Comparison of ENCODE assay signal across 10 mouse cellular contexts in the genomic region with DNA sequence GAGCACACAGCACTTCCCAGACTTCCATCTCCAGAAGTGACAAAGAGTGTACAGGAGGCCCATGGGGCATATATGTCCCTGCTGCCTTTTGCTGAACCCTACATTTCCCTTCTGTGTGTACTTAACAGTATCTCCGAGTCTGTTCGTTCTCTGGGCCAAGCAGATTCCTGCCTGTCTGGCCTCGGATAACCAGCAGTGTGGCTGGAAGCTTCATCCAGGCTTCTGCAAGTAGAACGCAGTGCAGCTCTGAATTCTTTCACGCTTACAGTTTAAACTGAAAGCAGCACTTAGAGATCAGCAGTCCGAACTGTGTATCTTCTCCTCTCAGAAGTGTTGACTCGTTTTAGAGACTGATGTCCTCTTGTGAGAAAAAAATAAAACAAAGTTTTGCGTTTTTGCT. TPM values are rescaled to one million over a fixed set of nuclear protein-coding genes. Genes with fewer than 3 reads are reported as not detected.
DNase-seq lines count a peak whose midpoint lies in the region; ATAC-seq lines count a peak whose summit lies in the region.
"Had no signal": no experiment of that assay in that cellular context is flagged by ENCODE, and none has a peak within 500 bp of the region (broad histone marks: within the 10 kb centered on the region; RNA-seq: fewer than 3 reads in every experiment).

No protein-coding gene starts in this region.

- H3K4me1 ChIP-seq in brown adipose tissue, adult 24 weeks (ENCODE audit: control insufficient read depth, insufficient read depth, insufficient read length, low read length): no peaks in the 10 kb centered on the region
- H3K4me1 ChIP-seq in heart, embryonic 14.5 days (ENCODE audit: control insufficient read depth in 2 of 2, insufficient read depth in 2 of 2, low read length in 2 of 2): peaks cover 0 to 9% of the 10 kb centered on the region in 2 experiments; a peak in 2 of 4 replicates
- H3K4me1 ChIP-seq: limb, embryonic 15.5 days had no signal

- DNase-seq in frontal cortex, postnatal 36 days (ENCODE audit: low spot score in 2 of 2): no peak
- peak; percentile 24 to 41 for DNase-seq in kidney, postnatal 4 days
- no peak for DNase-seq in cerebellum, adult 11-12 months
- no peak for DNase-seq in retina, postnatal 1 day
- DNase-seq in left cerebral cortex, postnatal 25 days (ENCODE audit: low spot score in 2 of 2): no peak

- peak overlapping the region; percentile 58; the same call in 1 of the 2 replicates for H3K9ac ChIP-seq in heart, embryonic 14.5 days (ENCODE audit: low read length)
- H3K9ac ChIP-seq: limb, embryonic 15.5 days had no signal

- no peaks in the 10 kb centered on the region for H3K27me3 ChIP-seq in heart, embryonic 14.5 days (ENCODE audit: control insufficient read depth, insufficient read depth, low read length)
- H3K27me3 ChIP-seq: limb, embryonic 15.5 days had no signal

- 6% methylated on average over 8 of the region's 8 CpGs for WGBS in heart, embryonic 14.5 days

- no peak overlapping the region for H3K4me3 ChIP-seq in brown adipose tissue, adult 24 weeks (ENCODE audit: insufficient read depth, low read depth, low read length)
- 0 out of 4 replicates have a peak overlapping the region, but pooled peaks of 1 of the 2 experiments have one; percentile 0 for H3K4me3 ChIP-seq in heart, embryonic 14.5 days (ENCODE audit: control insufficient read depth in 1 of 2, insufficient read depth in 1 of 2, low read depth in 1 of 2, low read length in 2 of 2)
- H3K4me3 ChIP-seq: layer of hippocampus, adult 2 months; limb, embryonic 15.5 days had no signal

- H3K27ac ChIP-seq in brown adipose tissue, adult 24 weeks (replicated peaks; ENCODE audit: low read depth, low read length): peak overlapping the region; percentile 67
- peak overlapping the region; percentile 46 to 57 for H3K27ac ChIP-seq in heart, embryonic 14.5 days (replicated peaks in 1 of 2; ENCODE audit: control insufficient read depth in 1 of 2, insufficient read depth in 1 of 2, low read depth in 2 of 2, low read length in 2 of 2)
- H3K27ac ChIP-seq: layer of hippocampus, adult 2 months; limb, embryonic 15.5 days had no signal

- H3K4me2 ChIP-seq in heart, embryonic 14.5 days (ENCODE audit: low read length): peak overlapping the region; percentile 50
- H3K4me2 ChIP-seq: limb, embryonic 15.5 days had no signal

- ATAC-seq in frontal cortex, adult (ENCODE audit: low TSS enrichment): peak; percentile 35; the same call in 1 of the 2 replicates
- no peak for ATAC-seq in heart, embryonic 14.5 days (ENCODE audit: insufficient number of reproducible peaks, insufficient read depth, low FRiP score, low read depth)

- H3K9me3 ChIP-seq in heart, embryonic 14.5 days (ENCODE audit: control insufficient read depth, low read length): no peaks in the 10 kb centered on the region
- H3K9me3 ChIP-seq: limb, embryonic 15.5 days had no signal

- intact Hi-C loops in left cerebral cortex, postnatal 25 days (cut with DNase I): no loop called here

- no peaks in the 10 kb centered on the region for H3K36me3 ChIP-seq in heart, embryonic 14.5 days (ENCODE audit: control insufficient read depth, insufficient read depth, low read length)
- H3K36me3 ChIP-seq: limb, embryonic 15.5 days had no signal

RNA-seq across cellular contexts. Expression of gene Lekr1, which starts 7.7 kb away (rescaled TPM):
- 5.7 and 7.6 TPM in 2 replicates for polyA plus RNA-seq in brown adipose tissue, adult 24 weeks (2012; ENCODE audit: insufficient read depth, insufficient read length, missing spikeins)
- polyA plus RNA-seq in heart, embryonic 14.5 days (2014; fragmentation: Nextera tagmentation; extraction: Ambion mirVana): 5.9 and 9.2 TPM in 2 replicates
- 1 to 10 TPM; 6.4 to 6.7 TPM for total RNA-seq in left cerebral cortex, postnatal 25 days (2021)

Comparison
In these comparisons a context has a peak if more than half of its experiments do, and no peak if none do; other contexts are left out.
1. DNase-seq: peak in kidney, postnatal 4 days (2 of 2); none in frontal cortex, postnatal 36 days (0 of 2), cerebellum, adult 11-12 months (single experiment), retina, postnatal 1 day (single experiment) and left cerebral cortex, postnatal 25 days (0 of 2).